Comparison of ENCODE assay signal across 21 mouse cellular contexts in the genomic region with DNA sequence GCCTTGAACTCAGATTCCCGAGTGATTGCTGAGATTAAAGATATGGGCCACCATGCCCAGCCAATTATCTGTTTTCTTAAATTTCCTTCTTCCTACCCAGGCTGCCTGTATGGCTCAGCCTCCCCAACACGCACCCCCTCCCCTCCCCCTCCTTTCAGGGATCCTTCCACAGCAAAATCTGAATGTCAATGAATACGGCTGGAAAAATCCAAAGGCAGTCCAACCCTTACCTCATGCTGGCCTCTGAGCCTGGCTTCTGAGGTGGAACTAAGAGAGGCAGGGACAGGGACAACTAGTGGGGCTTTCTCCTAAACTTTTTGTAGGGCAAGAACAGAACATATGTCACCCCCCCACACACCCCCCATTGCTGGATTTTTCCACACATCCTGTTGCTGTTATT. TPM values are rescaled to one million over a fixed set of nuclear protein-coding genes. Genes with fewer than 3 reads are reported as not detected.
DNase-seq lines count a peak whose midpoint lies in the region; ATAC-seq and TF ChIP-seq lines count a peak whose summit lies in the region.
"Had no signal": no experiment of that assay in that cellular context is flagged by ENCODE, and none has a peak within 500 bp of the region (broad histone marks: within the 10 kb centered on the region; RNA-seq: fewer than 3 reads in every experiment).

No protein-coding gene starts in this region.

- 33% methylated on average over 3 of the region's 3 CpGs for WGBS in forebrain, embryonic 13.5 days
- 44% methylated on average over 3 of the region's 3 CpGs for WGBS in forebrain, embryonic 10.5 days
- 45% methylated on average over 3 of the region's 3 CpGs for WGBS in kidney, adult 2 months
- WGBS in kidney, embryonic 14.5 days, result 48% methylated on average over 3 of the region's 3 CpGs
- whole genome bisulfite sequencing in embryonic facial prominence, embryonic 10.5 days, result 49% methylated on average over 3 of the region's 3 CpGs
- WGBS in limb, embryonic 10.5 days, result 72% methylated on average over 3 of the region's 3 CpGs

- no peak for TF ChIP-seq CTCF in kidney, adult 2 months (conservative IDR thresholded peaks at IDR 0.05; ENCODE audit: insufficient read depth, insufficient read length, low read depth, low read length)

- no peaks in the 10 kb centered on the region for H3K27me3 ChIP-seq in forebrain, embryonic 13.5 days
- peaks cover 11% of the 10 kb centered on the region; the same call in 1 of the 2 replicates for H3K27me3 ChIP-seq in forebrain, embryonic 10.5 days (ENCODE audit: poor library complexity, severe bottlenecking)
- H3K27me3 ChIP-seq in kidney, adult 2 months (replicated peaks; ENCODE audit: control insufficient read depth, insufficient read depth, low read length), result no peaks in the 10 kb centered on the region
- H3K27me3 ChIP-seq in kidney, embryonic 14.5 days (ENCODE audit: control insufficient read depth, insufficient read depth, low read length), result peaks cover 12% of the 10 kb centered on the region
- peaks cover 28% of the 10 kb centered on the region for H3K27me3 ChIP-seq in embryonic facial prominence, embryonic 10.5 days (replicated peaks; ENCODE audit: low read depth, poor library complexity, severe bottlenecking)
- peaks cover 27% of the 10 kb centered on the region for H3K27me3 ChIP-seq in limb, embryonic 10.5 days (ENCODE audit: low read depth, poor library complexity, severe bottlenecking)

- peaks cover 41% of the 10 kb centered on the region for H3K4me1 ChIP-seq in forebrain, embryonic 13.5 days
- H3K4me1 ChIP-seq in forebrain, embryonic 10.5 days, result peaks cover 46% of the 10 kb centered on the region
- H3K4me1 ChIP-seq in kidney, adult 2 months (ENCODE audit: control insufficient read depth, insufficient read depth, low read length), result peaks cover 12% of the 10 kb centered on the region
- H3K4me1 ChIP-seq in kidney, embryonic 14.5 days (ENCODE audit: control insufficient read depth, insufficient read depth, low read length), result no peaks in the 10 kb centered on the region
- peaks cover 28% of the 10 kb centered on the region for H3K4me1 ChIP-seq in embryonic facial prominence, embryonic 10.5 days
- peaks cover 23% of the 10 kb centered on the region for H3K4me1 ChIP-seq in limb, embryonic 10.5 days
- H3K4me1 ChIP-seq: embryonic facial prominence, embryonic 15.5 days; intestine, embryonic 15.5 days had no signal

- H3K27ac ChIP-seq in forebrain, embryonic 13.5 days, result no peak overlapping the region
- H3K27ac ChIP-seq in forebrain, embryonic 10.5 days, result no peak overlapping the region
- no peak overlapping the region; the same call in 1 of the 2 replicates for H3K27ac ChIP-seq in kidney, adult 2 months (ENCODE audit: insufficient read depth, low read depth, low read length)
- no peak overlapping the region for H3K27ac ChIP-seq in kidney, embryonic 14.5 days (ENCODE audit: low read depth, low read length)
- H3K27ac ChIP-seq in embryonic facial prominence, embryonic 10.5 days (replicated peaks), result no peak overlapping the region
- H3K27ac ChIP-seq in limb, embryonic 10.5 days, result no peak overlapping the region
- H3K27ac ChIP-seq: embryonic facial prominence, embryonic 15.5 days; gastrocnemius, adult 2 months; heart, embryonic 13.5 days; hindbrain, embryonic 12.5 days; intestine, embryonic 15.5 days had no signal

- TF ChIP-seq POLR2A in kidney, adult 2 months (IDR thresholded peaks at IDR 0.05; ENCODE audit: low read depth, low read length), result no peak

- no peaks in the 10 kb centered on the region for H3K9me3 ChIP-seq in forebrain, embryonic 13.5 days (replicated peaks)
- H3K9me3 ChIP-seq in forebrain, embryonic 10.5 days, result no peaks in the 10 kb centered on the region
- no peaks in the 10 kb centered on the region for H3K9me3 ChIP-seq in kidney, embryonic 14.5 days (ENCODE audit: control insufficient read depth, low read length)
- no peaks in the 10 kb centered on the region for H3K9me3 ChIP-seq in embryonic facial prominence, embryonic 10.5 days
- H3K9me3 ChIP-seq in limb, embryonic 10.5 days (replicated peaks), result no peaks in the 10 kb centered on the region
- H3K9me3 ChIP-seq: embryonic facial prominence, embryonic 15.5 days; heart, embryonic 13.5 days; hindbrain, embryonic 12.5 days; intestine, embryonic 15.5 days had no signal

- no peak overlapping the region for H3K4me2 ChIP-seq in forebrain, embryonic 13.5 days
- H3K4me2 ChIP-seq in kidney, embryonic 14.5 days (replicated peaks; ENCODE audit: low read depth, low read length), result no peak overlapping the region
- H3K4me2 ChIP-seq: embryonic facial prominence, embryonic 15.5 days; heart, embryonic 13.5 days; hindbrain, embryonic 12.5 days; intestine, embryonic 15.5 days had no signal

- no peaks in the 10 kb centered on the region for H3K36me3 ChIP-seq in forebrain, embryonic 13.5 days (ENCODE audit: poor library complexity, severe bottlenecking)
- H3K36me3 ChIP-seq in forebrain, embryonic 10.5 days (replicated peaks), result no peaks in the 10 kb centered on the region
- H3K36me3 ChIP-seq in kidney, adult 2 months (ENCODE audit: control insufficient read depth, insufficient read depth, low read length), result no peaks in the 10 kb centered on the region
- no peaks in the 10 kb centered on the region for H3K36me3 ChIP-seq in kidney, embryonic 14.5 days (ENCODE audit: control insufficient read depth, insufficient read depth, low read length)
- no peaks in the 10 kb centered on the region for H3K36me3 ChIP-seq in embryonic facial prominence, embryonic 10.5 days (replicated peaks)
- H3K36me3 ChIP-seq in limb, embryonic 10.5 days, result no peaks in the 10 kb centered on the region
- H3K36me3 ChIP-seq: embryonic facial prominence, embryonic 15.5 days; heart, embryonic 13.5 days; hindbrain, embryonic 12.5 days; intestine, embryonic 15.5 days had no signal

- DNase-seq in forebrain, embryonic 10.5 days (ENCODE audit: extremely low spot score, low spot score), result no peak
- DNase-seq in kidney, adult 2 months, result peak; percentile 34
- peak; percentile 21 for DNase-seq in ZHBTc4 (ENCODE audit: low read depth, low spot score)
- no peak for DNase-seq in embryonic facial prominence, embryonic 10.5 days (ENCODE audit: low spot score)
- DNase-seq in limb, embryonic 10.5 days (ENCODE audit: low spot score), result no peak
- DNase-seq: adrenal gland, postnatal 14 days; B cell, adult 2 months; cerebellum, adult 18-20 months; cerebellum, adult 9-11 months; cerebellum, postnatal 36 days; gastrocnemius, adult 2 months; gastrocnemius, postnatal 25 days; heart, postnatal 4 days had no signal

- H3K4me3 ChIP-seq in forebrain, embryonic 13.5 days, result no peak overlapping the region
- H3K4me3 ChIP-seq in forebrain, embryonic 10.5 days, result no peak overlapping the region
- H3K4me3 ChIP-seq in kidney, adult 2 months (ENCODE audit: insufficient read depth, low read depth, low read length), result no peak overlapping the region
- H3K4me3 ChIP-seq in kidney, embryonic 14.5 days (ENCODE audit: low read length), result no peak overlapping the region
- H3K4me3 ChIP-seq in embryonic facial prominence, embryonic 10.5 days, result no peak overlapping the region
- H3K4me3 ChIP-seq in limb, embryonic 10.5 days, result no peak overlapping the region
- H3K4me3 ChIP-seq: embryonic facial prominence, embryonic 15.5 days; erythroblast, embryonic 14.5 days; gastrocnemius, adult 2 months; heart, embryonic 13.5 days; hindbrain, embryonic 12.5 days; intestine, embryonic 15.5 days had no signal

- no peak overlapping the region for H3K9ac ChIP-seq in forebrain, embryonic 13.5 days
- H3K9ac ChIP-seq in kidney, embryonic 14.5 days (ENCODE audit: low read depth, low read length), result no peak overlapping the region
- H3K9ac ChIP-seq: embryonic facial prominence, embryonic 15.5 days; heart, embryonic 13.5 days; hindbrain, embryonic 12.5 days; intestine, embryonic 15.5 days had no signal

- ATAC-seq in forebrain, embryonic 13.5 days, result 0 out of 2 replicates have a peak, but pooled peaks have one; percentile 48
- ATAC-seq in kidney, embryonic 14.5 days (ENCODE audit: low FRiP score, low TSS enrichment), result no peak
- ATAC-seq: CD4-positive, CD25-positive, alpha-beta regulatory T cell, adult 4 months; intestine, embryonic 15.5 days had no signal

RNA-seq across cellular contexts. Expression of a gene that starts 9.5 kb away (rescaled TPM):
- polyA plus RNA-seq in forebrain, embryonic 13.5 days (2015; fragmentation: Nextera tagmentation; extraction: Ambion mirVana), result 1.2 and 2.0 TPM in 2 replicates
- 3.7 and 3.8 TPM in 2 replicates for polyA plus RNA-seq in forebrain, embryonic 10.5 days (2016; fragmentation: Nextera tagmentation; extraction: Ambion mirVana)
- 91.5 and 107 TPM in 2 replicates for polyA plus RNA-seq in kidney, adult 2 months (2012; rRNA removed)
- 58.6 and 65.3 TPM in 2 replicates for polyA plus RNA-seq in kidney, embryonic 14.5 days (2014; fragmentation: Nextera tagmentation; extraction: Ambion mirVana)
- polyA plus RNA-seq in embryonic facial prominence, embryonic 10.5 days (2016; fragmentation: Nextera tagmentation; extraction: Ambion mirVana), result 2.9 and 5.1 TPM in 2 replicates
- 0.20 and 0.97 TPM in 2 replicates for polyA plus RNA-seq in limb, embryonic 10.5 days (2016; fragmentation: Nextera tagmentation; extraction: Ambion mirVana)
- polyA plus RNA-seq: CD4-positive, CD25-positive, alpha-beta regulatory T cell, adult 4 months; erythroblast, embryonic 14.5 days had no signal

RNA-seq across cellular contexts. Expression of a gene that starts 31.9 kb away (rescaled TPM):
- polyA plus RNA-seq in forebrain, embryonic 13.5 days (2015; fragmentation: Nextera tagmentation; extraction: Ambion mirVana), result 75.3 and 76.3 TPM in 2 replicates
- polyA plus RNA-seq in forebrain, embryonic 10.5 days (2016; fragmentation: Nextera tagmentation; extraction: Ambion mirVana), result 97.6 and 99.8 TPM in 2 replicates
- 9.2 and 11.0 TPM in 2 replicates for polyA plus RNA-seq in kidney, adult 2 months (2012; rRNA removed)
- polyA plus RNA-seq in kidney, embryonic 14.5 days (2014; fragmentation: Nextera tagmentation; extraction: Ambion mirVana), result 71.6 and 81.0 TPM in 2 replicates
- polyA plus RNA-seq in embryonic facial prominence, embryonic 10.5 days (2016; fragmentation: Nextera tagmentation; extraction: Ambion mirVana), result 89.1 and 96.8 TPM in 2 replicates
- polyA plus RNA-seq in limb, embryonic 10.5 days (2016; fragmentation: Nextera tagmentation; extraction: Ambion mirVana), result 91.5 and 103 TPM in 2 replicates

Comparison
In these comparisons a context has a peak if more than half of its experiments do, and no peak if none do; other contexts are left out.
1. DNase-seq: peak in kidney, adult 2 months (single experiment) and ZHBTc4 (single experiment); none in forebrain, embryonic 10.5 days (single experiment), embryonic facial prominence, embryonic 10.5 days (single experiment) and limb, embryonic 10.5 days (single experiment).